Mouse (Mus musculus) liver, embryonic 12.5 days (tissue): ENCODE data around the gene Dcdc2a. TPM values are rescaled to one million over a fixed set of nuclear protein-coding genes. Genes with fewer than 3 reads are reported as not detected.
A peak's percentile ranks its signal among the peaks of the same experiment; 100 is the strongest.

Source experiments
- ATAC-seq: fragments of 200-750 bp; cut with Nextera tagmentation; 2 replicates; pipeline ENCODE4 v1.8.0; 2017; ENCODE audit warnings: moderate number of reproducible peaks, mild to moderate bottlenecking, moderate library complexity
- H3K27ac ChIP-seq: fragments of 300-500 bp; sonication (generic); 2 replicates; pipeline ENCODE4 v1.5.1; 2016; ENCODE audit warnings: mild to moderate bottlenecking
- H3K27me3 ChIP-seq: fragments of 300-500 bp; sonication (generic); replicated peaks from 2 replicates; pipeline ENCODE4 v1.6.1; 2016; ENCODE audit warnings: mild to moderate bottlenecking, moderate library complexity
- H3K36me3 ChIP-seq: fragments of 300-500 bp; sonication (generic); 2 replicates; pipeline ENCODE4 v1.6.1; 2016; ENCODE audit warnings: mild to moderate bottlenecking, moderate library complexity
- H3K4me1 ChIP-seq: fragments of 300-500 bp; sonication (generic); 2 replicates; pipeline ENCODE4 v1.6.1; 2016
- H3K4me2 ChIP-seq: fragments of 300-500 bp; sonication (generic); 2 replicates; pipeline ENCODE4 v1.6.1; 2016; ENCODE audit warnings: mild to moderate bottlenecking, moderate library complexity
- H3K4me3 ChIP-seq: fragments of 300-500 bp; sonication (generic); 2 replicates; pipeline ENCODE4 v1.5.1; 2016; ENCODE audit warnings: mild to moderate bottlenecking, moderate library complexity
- H3K9ac ChIP-seq: fragments of 300-500 bp; sonication (generic); 2 replicates; pipeline ENCODE4 v1.6.1; 2016; ENCODE audit warnings: mild to moderate bottlenecking, moderate library complexity
- H3K9me3 ChIP-seq: fragments of 300-500 bp; sonication (generic); replicated peaks from 2 replicates; pipeline ENCODE4 v1.6.1; 2016; ENCODE audit warnings: mild to moderate bottlenecking, moderate library complexity
- WGBS: fragments of 180-500 bp; shearing (Covaris S2); methylation state at CpG from one replicate; pipeline ENCODE4 v1.1.7; 2016; ENCODE audit not compliant: insufficient replicate concordance; 5-methylcytosine and 5-hydroxymethylcytosine counted together
- polyA plus RNA-seq: library from polyadenylated mRNA; unstranded; fragments of >200 nt; fragmentation: Nextera tagmentation; extraction: Ambion mirVana; gene quantifications from 2 replicates; pipeline ENCODE4 v1.2.1, GENCODE M21; 2016

Dcdc2a gene
- polyA plus RNA-seq, 1 experiment from 2014 or later = 0.15 TPM

DNA sequence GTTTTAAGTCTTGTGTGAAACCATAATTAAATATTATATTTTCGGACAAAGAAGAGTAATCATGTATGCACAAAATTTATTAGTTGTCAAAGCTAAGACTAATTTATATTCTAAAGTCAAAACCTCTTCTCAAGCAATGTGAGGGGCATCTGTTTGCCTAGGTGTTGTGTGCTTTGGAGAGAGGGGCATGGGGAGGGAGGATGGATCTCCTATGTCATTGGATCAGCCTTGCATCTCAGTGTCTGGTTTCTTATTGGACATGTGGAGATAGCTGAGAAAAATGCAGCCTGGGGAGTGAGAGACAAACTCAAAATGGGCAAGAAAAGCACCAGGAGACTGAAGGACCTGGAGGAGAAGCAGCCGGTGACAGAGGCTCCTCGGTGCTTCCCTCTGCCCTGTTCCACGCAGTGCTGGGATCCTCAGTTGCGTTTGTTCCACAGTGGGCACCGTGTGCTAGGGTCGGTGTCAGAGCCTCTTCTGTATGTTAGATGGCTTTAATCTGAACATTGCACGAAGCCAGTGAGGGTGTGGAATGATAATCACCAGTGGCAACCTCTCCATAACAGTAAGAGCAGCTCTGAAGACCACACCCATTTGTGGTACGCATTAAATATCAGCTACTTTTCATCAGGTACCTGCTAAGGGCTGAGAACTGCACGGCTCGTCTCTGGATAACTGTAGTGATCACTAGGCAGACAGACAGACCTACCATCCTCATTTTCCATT is 133.8 kb downstream of the Dcdc2a start:
- WGBS = 48% methylated on average over 11 of the region's 11 CpGs
- Histone ChIP-seq H3K4me2 (peak overlapping the region; percentile 47), H3K27me3 (no peaks in the 10 kb centered on the region), H3K9ac (no peak overlapping the region), H3K4me3 (no peak overlapping the region), H3K9me3 (no peaks in the 10 kb centered on the region), H3K36me3 (no peaks in the 10 kb centered on the region), H3K4me1 (peaks cover 20% of the 10 kb centered on the region), H3K27ac (peak overlapping the region; percentile 85)
- peak; percentile 99 for ATAC-seq

DNA sequence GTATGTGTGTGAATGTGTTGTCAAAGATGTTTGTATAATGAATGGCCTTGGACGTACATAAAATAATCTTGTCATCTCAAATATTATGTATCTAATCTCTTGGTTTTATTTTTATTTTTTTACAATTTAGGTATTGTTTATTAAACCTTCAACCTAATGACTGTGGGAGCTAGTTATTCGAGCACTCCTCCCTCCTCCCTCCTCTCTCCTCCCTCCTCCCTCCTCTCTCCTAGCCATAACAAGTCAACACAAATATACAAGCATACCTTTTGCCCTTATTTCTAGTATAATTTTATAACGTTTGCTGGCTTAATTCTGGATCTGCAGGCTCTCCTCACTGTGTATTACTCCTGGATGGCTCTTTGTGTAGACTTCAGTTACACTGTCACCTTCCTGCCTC is 134.4 kb downstream of the Dcdc2a start:
- Histone ChIP-seq H3K4me3 (no peak overlapping the region), H3K4me1 (peaks cover 20% of the 10 kb centered on the region), H3K36me3 (no peaks in the 10 kb centered on the region), H3K4me2 (peak overlapping the region; percentile 47; the same call in 1 of the 2 replicates), H3K27me3 (no peaks in the 10 kb centered on the region), H3K27ac (peak overlapping the region; percentile 61; the same call in 1 of the 2 replicates), H3K9ac (no peak overlapping the region), H3K9me3 (no peaks in the 10 kb centered on the region)
- 51% methylated on average over 3 of the region's 3 CpGs for WGBS
- ATAC-seq = 0 out of 2 replicates have a peak, but pooled peaks have one; percentile 44

DNA sequence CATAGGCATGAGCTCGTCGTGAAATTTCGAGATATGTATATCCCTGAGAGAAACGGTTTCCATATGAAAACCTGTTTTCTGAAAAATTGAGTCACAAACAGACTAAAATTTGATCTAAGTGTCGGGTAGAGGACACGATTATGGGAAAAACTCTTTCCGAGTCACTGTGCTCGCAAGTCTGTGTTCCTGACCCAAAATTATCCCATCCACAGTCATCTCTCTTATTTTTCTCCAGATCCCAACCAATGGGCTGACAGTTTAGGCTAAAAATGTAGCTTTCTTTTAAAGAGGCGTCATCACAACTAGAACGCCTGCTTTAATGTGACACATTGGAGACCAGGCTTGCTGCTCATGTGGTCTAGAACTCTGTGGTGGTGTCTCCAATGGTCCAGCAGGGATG is 139.9 kb downstream of the Dcdc2a start:
- Histone ChIP-seq H3K9me3 (no peaks in the 10 kb centered on the region), H3K27me3 (no peaks in the 10 kb centered on the region), H3K4me3 (no peak overlapping the region), H3K4me2 (no peak overlapping the region), H3K27ac (no peak overlapping the region), H3K4me1 (peaks cover 4% of the 10 kb centered on the region; the same call in 1 of the 2 replicates), H3K9ac (no peak overlapping the region), H3K36me3 (no peaks in the 10 kb centered on the region)
- no peak for ATAC-seq
- WGBS = 70% methylated on average over 10 of the region's 10 CpGs

DNA sequence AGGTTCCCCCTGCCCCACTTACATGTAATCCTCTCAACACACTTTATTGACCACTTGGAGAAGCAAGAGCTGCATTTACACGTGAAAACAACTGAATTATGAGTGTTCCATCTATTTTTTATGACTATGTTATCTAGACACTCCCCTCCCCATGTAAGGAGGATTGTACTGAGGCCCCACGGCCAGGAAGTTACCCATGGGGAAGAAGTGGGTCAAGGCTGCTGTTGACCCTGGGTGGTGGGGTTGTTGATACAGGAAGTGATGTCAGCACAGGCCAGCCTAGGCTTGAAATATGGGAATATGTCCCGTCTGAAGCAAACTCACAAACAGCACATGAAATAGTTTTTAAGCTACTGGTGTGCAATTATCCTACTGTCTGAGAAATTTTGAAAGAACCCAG is 144.1 kb downstream of the Dcdc2a start:
- H3K9ac ChIP-seq = no peak overlapping the region
- no peaks in the 10 kb centered on the region for H3K27me3 ChIP-seq
- H3K4me1 ChIP-seq = no peaks in the 10 kb centered on the region
- no peaks in the 10 kb centered on the region for H3K36me3 ChIP-seq
- H3K4me3 ChIP-seq = no peak overlapping the region
- H3K9me3 ChIP-seq = no peaks in the 10 kb centered on the region
- no peak overlapping the region for H3K27ac ChIP-seq
- H3K4me2 ChIP-seq = no peak overlapping the region
- WGBS = 26% methylated on average over 3 of the region's 3 CpGs
- ATAC-seq = no peak

DNA sequence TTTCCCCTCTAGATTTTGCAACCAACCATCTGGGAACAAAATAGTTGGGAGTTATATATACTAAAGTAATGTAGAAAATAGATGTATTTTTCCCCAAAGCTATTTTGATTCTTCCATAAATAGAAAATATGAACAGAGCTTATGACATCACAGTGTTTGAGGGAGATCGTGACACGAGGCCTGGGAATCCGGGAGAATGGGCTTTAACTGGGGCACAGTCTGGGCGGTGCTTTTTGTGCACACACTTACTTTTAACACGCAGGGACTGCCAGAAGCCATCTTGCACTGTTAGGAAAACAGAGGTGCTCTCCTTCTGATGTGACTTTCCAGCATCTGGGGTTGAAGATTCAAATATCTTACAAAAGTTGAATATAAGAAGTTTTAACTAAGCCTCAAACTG is 151.1 kb downstream of the Dcdc2a start:
- 78% methylated on average over 5 of the region's 5 CpGs for WGBS
- ATAC-seq = no peak
- no peaks in the 10 kb centered on the region for H3K27me3 ChIP-seq

DNA sequence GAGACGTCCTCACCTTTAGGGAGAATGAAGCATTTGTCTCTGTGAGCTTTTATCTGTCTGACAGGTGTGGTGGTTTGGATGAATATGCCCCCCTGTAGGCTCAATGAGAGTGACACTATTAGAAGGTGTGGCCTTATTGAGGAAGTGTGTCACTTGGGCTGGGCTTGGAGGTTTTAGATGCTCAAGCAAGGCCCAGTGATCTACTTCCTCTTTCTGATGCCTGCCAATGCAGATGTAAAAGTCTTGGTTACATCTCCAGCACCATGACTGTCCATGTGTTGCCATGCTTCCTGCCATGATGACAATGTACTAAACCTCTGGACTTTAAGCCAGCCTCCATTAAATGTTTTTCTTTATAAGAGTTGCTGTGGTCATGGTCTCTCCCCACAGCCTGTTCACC is 162.6 kb downstream of the Dcdc2a start:
- H3K9ac ChIP-seq = no peak overlapping the region
- WGBS = 53% methylated on average over 1 of the region's 1 CpGs
- no peaks in the 10 kb centered on the region for H3K9me3 ChIP-seq
- no peak overlapping the region for H3K4me2 ChIP-seq
- no peak overlapping the region for H3K27ac ChIP-seq
- H3K4me3 ChIP-seq = no peak overlapping the region
- no peaks in the 10 kb centered on the region for H3K4me1 ChIP-seq
- no peaks in the 10 kb centered on the region for H3K27me3 ChIP-seq
- H3K36me3 ChIP-seq = no peaks in the 10 kb centered on the region
- ATAC-seq = no peak

More for the DNA sequence above, 151.1 kb downstream of the Dcdc2a start:
- Histone ChIP-seq H3K27ac (no peak overlapping the region), H3K36me3 (no peaks in the 10 kb centered on the region), H3K9me3 (no peaks in the 10 kb centered on the region), H3K4me1 (no peaks in the 10 kb centered on the region), H3K4me2 (no peak overlapping the region), H3K9ac (no peak overlapping the region), H3K4me3 (no peak overlapping the region)

DNA sequence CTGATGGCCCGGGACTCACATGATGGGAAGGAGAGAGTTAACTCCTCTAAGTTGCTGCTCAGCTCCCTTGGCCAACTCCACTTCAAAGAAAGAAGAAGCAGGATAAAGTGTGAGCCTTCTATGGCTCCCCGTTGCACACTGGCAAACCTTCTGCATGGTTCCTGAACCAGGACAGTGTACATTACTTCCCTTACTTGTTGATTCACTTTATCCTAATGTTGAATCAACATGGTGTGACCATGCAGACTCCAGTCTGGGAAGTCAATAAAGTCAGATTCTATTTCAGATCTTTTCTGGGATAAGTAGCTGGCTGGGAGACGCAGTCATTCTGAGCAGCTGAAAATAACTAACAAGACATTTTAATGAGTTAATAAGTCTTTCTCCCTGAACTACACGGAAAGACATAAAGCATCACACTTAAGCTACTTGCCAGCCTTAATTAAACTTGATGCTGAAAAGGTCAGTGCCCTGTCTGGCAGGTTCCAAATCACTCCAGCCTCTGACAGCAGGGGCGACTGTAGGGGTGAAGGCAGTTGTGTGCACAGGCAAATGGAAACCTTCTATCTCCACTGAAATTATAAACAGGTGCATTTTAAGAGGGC is 164.5 kb downstream of the Dcdc2a start:
- Histone ChIP-seq H3K9ac (no peak overlapping the region), H3K36me3 (no peaks in the 10 kb centered on the region), H3K4me2 (no peak overlapping the region), H3K9me3 (no peaks in the 10 kb centered on the region), H3K27ac (no peak overlapping the region), H3K4me3 (no peak overlapping the region), H3K27me3 (no peaks in the 10 kb centered on the region), H3K4me1 (no peaks in the 10 kb centered on the region)
- no peak for ATAC-seq
- 49% methylated on average over 5 of the region's 5 CpGs for WGBS

DNA sequence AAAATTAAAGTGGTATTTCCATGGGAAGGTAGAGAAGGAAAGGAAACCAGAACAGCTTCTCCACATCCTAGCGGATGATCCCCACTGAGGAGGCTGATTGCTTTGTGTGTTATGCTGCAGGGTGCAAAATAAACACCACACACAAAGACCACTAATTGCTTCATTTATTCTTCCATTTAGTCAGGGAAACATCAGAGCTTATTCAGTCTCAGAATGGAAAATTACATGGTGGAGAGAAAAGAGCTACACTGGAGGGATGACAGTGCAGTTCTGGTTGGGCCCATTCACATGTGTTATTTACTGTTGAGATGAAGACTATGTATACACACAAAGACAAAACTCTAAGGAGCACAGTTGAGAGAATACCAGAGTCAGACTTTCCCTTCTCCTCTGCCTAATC is 196.1 kb downstream of the Dcdc2a start:
- Histone ChIP-seq H3K9me3 (no peaks in the 10 kb centered on the region), H3K36me3 (no peaks in the 10 kb centered on the region), H3K9ac (no peak overlapping the region), H3K27ac (no peak overlapping the region), H3K4me3 (no peak overlapping the region), H3K4me1 (no peaks in the 10 kb centered on the region), H3K4me2 (no peak overlapping the region), H3K27me3 (no peaks in the 10 kb centered on the region)
- no peak for ATAC-seq
- 67% methylated on average over 1 of the region's 1 CpGs for WGBS

DNA sequence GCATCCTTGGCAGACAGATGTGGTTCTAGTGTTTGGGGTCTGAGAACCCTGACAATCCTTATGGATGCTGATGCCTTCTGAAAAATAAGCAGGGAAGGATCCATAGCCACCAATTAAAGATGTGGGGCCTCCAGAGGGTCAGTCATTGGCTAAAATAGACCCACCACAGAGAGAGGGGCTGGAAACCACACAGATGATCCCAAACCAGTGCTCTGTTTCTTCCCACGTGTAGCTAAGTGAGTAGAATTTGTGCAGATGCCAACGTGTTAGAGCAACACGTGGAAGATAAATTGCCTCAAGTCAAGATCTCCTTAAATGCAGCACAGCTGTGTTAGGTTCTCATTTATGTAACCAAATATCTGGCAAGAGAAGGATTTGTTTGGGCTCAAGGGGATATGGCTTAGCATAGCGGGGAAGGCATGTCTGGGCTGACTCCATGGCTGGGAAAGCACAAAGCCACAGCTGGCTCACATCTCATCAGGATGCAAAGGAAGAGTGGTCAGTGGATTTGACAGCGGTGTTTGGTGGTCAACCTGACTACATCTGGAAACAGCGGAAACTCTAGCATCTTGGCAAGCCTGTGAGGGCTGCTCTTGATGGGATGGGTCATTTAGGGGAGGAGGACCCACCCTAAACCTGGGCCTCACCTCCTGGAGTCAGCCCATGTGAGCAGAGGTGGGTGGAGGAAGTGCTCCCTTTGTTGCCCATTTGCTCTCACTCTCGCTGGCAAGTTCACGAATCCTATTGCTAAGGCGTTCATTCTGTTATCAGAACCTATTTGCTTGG is 198.9 kb downstream of the Dcdc2a start:
- H3K9me3 ChIP-seq = no peaks in the 10 kb centered on the region
- H3K9ac ChIP-seq = no peak overlapping the region
- no peaks in the 10 kb centered on the region for H3K4me1 ChIP-seq
- ATAC-seq = no peak
- H3K36me3 ChIP-seq = no peaks in the 10 kb centered on the region
- WGBS = 62% methylated on average over 9 of the region's 9 CpGs
- no peak overlapping the region for H3K4me3 ChIP-seq
- no peaks in the 10 kb centered on the region for H3K27me3 ChIP-seq
- H3K4me2 ChIP-seq = no peak overlapping the region
- H3K27ac ChIP-seq = no peak overlapping the region

DNA sequence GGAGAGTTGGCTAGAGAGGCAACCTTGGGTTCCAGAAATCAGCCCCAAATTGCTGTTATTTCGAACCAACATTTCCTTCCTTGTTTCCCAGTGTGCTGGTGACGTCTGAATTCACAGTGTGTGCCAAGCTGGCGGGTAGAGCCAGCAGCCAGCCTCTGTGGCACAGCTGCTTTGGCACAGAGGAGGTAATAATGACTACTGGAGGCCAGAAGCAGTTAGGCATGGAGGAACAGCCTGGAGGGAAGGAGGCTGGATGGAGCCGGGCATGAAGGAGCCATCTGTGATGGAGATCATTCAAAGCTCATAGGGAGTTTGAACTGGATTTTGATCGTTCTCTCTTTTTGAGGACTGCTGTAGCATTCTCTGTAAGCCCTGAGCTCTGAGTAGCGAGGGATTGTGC is 201.8 kb downstream of the Dcdc2a start:
- ATAC-seq = no peak
- no peak overlapping the region for H3K27ac ChIP-seq
- H3K27me3 ChIP-seq = no peaks in the 10 kb centered on the region
- H3K4me3 ChIP-seq = no peak overlapping the region
- H3K4me1 ChIP-seq = no peaks in the 10 kb centered on the region
- H3K9me3 ChIP-seq = no peaks in the 10 kb centered on the region
- WGBS = 58% methylated on average over 6 of the region's 6 CpGs
- H3K9ac ChIP-seq = no peak overlapping the region
- no peaks in the 10 kb centered on the region for H3K36me3 ChIP-seq
- no peak overlapping the region for H3K4me2 ChIP-seq
